Mouse (Mus musculus): Measurements from ENCODE around the gene Paxbp1.

DNA sequence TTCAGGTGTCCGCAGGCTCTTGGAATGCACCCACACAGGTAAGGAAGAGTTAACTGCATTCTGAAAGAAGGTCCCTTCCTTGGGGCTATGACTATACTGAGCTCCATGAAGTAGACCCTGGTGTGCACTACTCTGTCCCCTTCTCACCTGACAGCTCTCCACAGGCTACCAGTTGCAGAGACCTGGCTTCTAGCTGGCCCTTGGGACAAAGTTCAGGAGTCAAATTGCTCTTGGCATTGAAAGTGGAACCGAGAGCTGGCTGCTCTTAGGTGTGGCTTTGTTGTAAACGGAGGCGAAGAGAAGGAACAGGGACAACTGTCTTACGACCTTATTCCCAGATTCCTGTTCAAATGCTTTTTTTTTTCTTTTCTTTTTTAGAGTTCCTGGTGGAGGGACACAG lies 10.8 kb upstream of the Paxbp1 start:
- TF ChIP-seq CTCF (IDR thresholded peaks at IDR 0.05; ENCODE audit: borderline replicate concordance, insufficient read depth, low read length) (no peak), POLR2A (IDR thresholded peaks at IDR 0.05; ENCODE audit: low read depth, low read length) (no peak)

Data from embryonic fibroblast, embryonic 13.5 days (primary cell).